Mouse (Mus musculus) ES-E14 (cell line): ENCODE data around the gene Sf3b3.

Experiments
- HCFC1 ChIP-seq: IDR thresholded peaks from 2 replicates; pipeline ENCODE4 v1.6.1; 2012; ENCODE audit warnings: low read length, inconsistent platforms, borderline replicate concordance; ENCODE audit not compliant: insufficient read depth
- MAFK ChIP-seq: IDR thresholded peaks from 2 replicates; pipeline ENCODE4 v1.6.1; 2014; ENCODE audit warnings: mild to moderate bottlenecking, low read depth, low read length, inconsistent platforms; ENCODE audit not compliant: insufficient read depth

DNA sequence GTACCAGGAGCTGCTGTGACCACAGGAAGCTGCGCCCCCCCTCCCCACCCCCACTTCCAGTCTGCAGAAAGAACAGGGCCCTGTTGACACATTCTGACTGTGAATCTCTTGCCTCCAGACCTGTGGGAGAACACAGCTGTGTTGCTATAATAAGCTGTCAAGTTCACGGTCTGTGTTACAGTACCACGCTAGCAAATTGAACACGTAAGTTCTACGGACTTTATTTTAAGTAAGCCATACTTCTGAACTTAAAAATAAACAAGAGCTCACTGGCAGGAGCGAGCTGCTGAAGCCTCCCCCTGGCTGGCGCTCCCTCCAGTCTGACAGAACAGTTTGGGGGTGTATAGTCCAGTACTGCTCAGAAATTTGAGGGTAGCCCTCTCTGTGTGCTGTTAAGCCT lies 74.1 kb downstream of the Sf3b3 start:
- TF ChIP-seq MAFK, result no peak
- TF ChIP-seq HCFC1, result no peak
